Mouse (Mus musculus): ENCODE measurements around the gene Dbndd1.
"Not testable (repeated sequence)": the region's sequence is repeated elsewhere in the genome, so short reads cannot be mapped to it uniquely, and the experiment has no call there.

The Dbndd1 gene

DNA sequence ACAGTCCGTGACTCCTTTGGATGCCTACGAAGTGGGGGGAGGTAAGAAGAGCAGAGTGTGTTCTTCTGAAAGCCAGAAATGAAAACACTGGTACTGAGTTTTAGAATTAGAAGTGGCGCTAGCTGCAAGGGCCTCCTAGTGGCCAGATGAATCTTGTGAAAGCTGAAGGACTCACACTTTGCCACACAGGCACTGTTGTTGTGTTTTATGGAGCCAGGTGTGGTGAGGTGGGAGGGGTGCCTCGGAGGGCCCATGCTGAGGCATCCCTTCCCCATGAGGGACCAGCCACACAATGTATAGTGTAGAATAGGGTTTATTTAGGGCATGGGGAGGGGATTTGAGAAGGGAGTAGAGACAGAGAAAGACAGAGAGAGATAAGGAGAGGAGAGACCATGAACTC lies 17.6 kb downstream of the Dbndd1 start:
- no peak for DNase-seq (ENCODE audit: extremely low spot score, low spot score)

DNA sequence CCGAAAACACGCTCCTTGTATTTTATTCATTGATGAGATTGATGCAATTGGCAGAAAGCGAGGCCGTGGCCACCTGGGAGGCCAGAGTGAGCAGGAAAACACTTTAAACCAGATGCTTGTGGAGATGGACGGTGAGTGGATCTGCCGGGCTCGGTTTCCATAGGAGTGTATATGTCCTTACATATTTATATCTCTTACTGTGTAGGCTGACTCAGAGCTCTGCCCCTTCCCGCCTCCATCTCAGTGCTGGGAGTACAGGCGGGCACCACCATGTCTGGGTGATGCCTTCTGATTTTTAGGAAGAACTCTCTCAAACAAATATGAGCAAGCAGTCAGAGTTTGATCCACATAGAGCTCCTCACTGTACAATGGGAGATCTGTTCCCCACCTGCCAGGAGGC lies 22.4 kb downstream of the Dbndd1 start:
- no peak for DNase-seq (ENCODE audit: extremely low spot score, low spot score)

DNA sequence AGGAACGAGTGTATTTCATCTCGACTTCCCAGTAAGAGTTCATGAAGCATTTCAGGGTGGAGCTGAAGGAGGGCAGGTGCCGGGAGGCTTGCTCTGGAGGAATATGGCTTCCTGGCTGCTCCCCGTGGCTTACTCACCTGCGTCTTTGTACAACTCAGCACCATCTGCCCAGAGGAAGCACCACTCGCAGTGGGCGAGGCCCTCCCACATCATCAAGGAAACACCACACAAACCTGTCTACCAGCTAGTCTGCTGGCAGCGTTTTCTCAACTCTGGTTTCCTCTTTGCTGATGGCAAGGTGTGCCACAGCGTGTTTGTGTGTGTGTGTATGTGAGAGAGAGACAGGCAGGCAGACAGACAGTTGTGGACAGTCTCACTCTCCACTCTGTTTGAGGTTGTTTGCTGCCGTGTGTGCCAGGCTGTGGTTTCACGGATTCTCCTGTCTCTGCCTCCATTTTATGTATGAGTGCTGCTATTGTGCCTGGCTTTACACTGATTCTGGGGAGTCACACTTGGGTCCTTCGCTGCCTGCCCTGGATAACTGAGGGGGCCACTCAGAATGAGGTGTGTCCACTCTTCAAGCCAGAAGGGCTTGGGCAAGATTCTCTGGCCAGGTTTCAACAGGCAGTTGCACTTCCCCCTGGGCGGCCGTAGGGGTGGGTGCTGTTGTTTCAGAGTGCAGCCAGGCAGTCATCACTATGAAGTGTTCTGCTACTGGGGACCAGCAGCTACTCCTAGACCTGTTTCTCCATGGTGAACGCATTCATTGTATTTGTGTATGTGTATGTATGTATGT lies 23.8 kb downstream of the Dbndd1 start:
- DNase-seq (ENCODE audit: extremely low spot score, low spot score), result no peak

DNA sequence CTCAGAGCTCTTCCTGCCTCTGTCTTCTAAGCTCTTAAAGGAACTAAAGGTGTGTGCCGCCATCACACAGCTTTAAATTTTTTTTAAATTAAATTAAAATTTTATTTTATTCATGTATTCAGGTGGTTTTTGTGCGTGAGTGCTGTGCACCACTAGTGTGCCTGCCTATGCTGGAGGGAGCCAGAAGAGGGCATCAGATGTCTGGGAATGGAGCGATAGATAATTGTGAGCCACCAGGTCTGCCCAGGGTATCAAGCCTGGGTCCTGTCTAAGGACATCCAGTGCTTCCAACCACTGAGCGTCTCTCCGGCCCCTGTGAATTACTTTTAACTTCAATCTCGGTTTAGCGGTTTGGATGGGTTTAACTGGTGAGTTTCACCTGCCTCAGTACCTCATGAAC lies 32.6 kb downstream of the Dbndd1 start:
- DNase-seq (ENCODE audit: extremely low spot score, low spot score), result no peak

DNA sequence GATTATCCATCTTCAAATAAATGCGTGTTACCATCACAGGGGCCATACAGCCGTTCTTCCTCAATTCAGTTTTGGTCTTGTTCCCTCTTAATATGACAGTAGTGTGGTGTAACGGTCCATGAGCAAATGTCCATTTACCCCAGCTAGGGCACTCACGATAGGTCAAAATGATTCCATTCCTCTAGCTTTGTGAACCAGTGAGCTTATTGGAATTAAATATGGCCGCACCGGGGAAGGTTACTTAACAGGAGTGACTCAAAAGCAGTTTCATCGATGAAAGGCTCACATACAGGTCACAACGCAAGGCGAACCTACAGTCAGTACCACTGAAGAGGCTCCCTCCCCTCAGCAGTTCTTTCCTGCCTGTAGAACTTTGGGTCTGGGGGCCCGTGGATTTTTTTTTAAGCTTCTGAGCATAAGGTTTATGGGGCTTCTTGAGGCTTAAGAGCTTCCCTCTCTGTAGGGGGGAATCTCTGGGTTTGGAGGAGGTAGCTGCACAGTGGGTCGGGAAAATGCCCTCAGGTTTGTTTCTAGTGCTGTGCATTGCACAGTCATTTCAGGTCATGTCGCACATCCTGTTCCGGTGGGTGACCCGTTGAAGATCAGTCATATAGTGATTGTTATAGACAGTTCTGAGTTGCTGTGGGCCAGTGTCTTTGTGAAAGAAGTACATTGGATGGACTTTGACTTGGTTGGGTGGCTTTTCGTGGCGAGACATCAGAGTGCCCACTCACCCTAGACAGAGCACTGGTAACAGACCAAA lies 36.6 kb downstream of the Dbndd1 start:
- peak; percentile 30 for DNase-seq (ENCODE audit: extremely low spot score, low spot score)

DNA sequence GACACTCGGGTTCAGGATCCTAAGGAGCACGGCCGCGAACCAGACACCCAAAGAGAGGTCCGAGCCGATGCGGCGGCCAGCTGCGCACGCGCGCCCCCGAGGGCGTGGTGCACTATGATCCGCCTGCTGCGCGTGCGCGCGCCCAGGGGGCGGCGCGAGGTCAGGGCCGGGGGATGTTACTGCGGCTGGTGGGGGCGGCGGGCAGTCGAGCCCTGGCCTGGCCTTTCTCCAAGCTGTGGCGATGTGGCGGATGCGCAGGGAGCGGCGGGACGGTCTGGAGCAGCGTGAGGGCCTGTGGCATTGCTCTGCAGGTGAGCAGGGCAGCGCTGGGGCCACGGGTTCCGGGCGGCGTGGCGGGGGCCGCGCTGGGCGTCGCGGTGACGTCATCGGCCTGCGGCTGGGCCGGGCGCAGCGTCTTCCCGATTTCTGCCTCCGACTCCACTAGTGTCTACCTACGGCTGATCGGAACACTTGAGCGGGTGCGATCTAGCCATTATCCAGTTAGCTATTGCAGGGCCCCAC lies 37.5 kb downstream of the Dbndd1 start, which contains the start of gene Afg3l1:
Gene Afg3l1 (plus strand): TSS at position 167 of the 522 bp plus-strand sequence.
- peak; percentile 95 for DNase-seq (ENCODE audit: extremely low spot score, low spot score)

DNA sequence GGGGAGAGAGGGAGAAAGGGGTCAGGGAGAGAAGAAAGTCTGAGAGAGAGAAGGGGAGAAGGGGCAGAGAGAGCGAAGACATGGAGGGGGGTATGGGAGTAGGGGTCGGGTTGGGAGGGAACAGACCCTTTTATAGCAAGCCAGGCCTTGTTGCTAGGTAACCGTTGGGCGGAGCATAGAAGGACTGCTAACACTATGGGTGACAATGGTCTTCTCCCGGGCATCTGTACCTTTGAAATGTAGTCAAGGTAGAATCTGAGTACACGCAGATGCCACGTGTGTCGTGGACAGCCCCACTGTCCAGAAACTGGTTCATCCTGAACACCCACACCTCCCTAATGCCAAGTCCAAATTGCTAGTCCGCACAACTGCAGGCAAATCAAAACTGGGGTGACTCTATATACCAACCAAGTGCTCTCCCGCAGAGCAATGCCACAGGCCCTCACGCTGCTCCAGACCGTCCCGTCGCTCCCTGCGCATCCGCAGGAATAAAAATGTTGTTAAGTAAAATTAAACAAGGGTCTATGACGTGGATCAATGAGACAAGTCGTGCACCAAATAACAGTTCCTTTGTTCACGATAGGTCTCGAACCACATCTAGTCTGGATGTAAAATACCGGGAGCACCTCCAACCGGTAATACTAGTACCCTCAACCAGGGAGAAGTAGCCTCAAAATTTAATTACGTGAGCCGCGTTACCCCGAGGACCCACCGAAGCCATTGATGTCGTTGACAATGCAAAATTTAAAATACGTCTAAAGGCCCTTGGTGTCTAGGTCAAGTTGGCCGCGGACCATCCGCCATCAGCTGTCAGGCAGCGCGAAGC lies 38.1 kb downstream of the Dbndd1 start:
- peak; percentile 19 for DNase-seq (ENCODE audit: extremely low spot score, low spot score)

DNA sequence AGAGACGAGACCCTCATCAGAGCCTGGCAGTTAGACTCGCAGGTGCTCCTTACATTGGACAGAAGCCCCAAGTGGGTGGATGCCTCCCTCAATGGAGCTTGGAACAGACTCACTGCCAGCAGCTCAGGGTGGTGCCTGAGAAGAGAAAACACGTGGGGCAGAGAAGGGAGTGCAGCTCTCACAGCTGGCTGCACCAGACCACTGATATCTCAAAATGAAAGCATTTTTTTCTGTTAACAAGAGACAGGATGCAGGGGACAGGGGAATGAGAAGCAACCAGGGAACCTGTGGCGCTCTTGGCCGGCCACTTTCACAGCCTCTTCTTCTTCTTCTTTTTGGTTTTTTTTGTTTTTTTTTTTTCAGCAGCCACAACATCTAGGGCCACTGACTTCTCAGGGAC lies 40.7 kb downstream of the Dbndd1 start:
- not testable (repeated sequence) for DNase-seq (ENCODE audit: extremely low spot score, low spot score)

DNA sequence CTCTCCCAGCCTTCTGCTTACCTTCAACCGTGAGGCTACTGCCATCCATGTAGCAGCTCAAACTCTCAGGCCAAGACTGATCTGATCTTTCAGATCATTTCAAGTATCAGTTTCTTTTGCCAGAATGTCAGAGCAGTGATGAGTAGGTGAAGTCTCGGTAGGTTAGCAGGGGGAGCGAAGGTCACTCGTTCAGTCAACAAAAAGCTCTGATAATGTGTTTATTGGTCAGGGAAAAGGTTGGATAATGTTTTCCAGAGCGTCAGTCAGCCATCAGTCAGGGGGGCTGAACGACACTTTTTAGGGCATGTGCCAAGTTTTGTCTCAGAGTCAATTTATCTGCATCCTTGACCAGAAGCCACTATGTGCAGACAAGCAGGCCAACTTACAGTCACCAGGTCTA lies 42.3 kb downstream of the Dbndd1 start:
- not testable (repeated sequence) for DNase-seq (ENCODE audit: extremely low spot score, low spot score)

DNA sequence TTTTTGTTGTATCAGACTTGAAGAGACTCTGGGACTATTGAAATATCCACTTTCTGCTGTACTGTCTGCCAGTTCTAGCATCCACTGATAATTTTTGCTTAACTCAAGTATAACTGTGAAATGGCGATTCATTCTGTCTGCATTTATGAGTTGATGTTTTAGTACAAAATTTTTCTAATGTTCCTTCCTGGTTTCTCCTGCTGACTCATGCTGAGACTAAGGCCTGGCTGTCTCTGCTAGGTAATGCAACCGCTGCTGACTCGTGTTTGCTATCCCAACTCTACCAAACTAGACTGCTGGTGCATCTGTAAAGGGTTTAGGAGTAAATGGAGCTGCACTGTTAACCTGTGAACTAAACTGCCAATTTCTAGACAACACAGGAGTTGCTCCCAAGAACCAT lies 47.8 kb downstream of the Dbndd1 start:
- DNase-seq (ENCODE audit: extremely low spot score, low spot score), result no peak

DNA sequence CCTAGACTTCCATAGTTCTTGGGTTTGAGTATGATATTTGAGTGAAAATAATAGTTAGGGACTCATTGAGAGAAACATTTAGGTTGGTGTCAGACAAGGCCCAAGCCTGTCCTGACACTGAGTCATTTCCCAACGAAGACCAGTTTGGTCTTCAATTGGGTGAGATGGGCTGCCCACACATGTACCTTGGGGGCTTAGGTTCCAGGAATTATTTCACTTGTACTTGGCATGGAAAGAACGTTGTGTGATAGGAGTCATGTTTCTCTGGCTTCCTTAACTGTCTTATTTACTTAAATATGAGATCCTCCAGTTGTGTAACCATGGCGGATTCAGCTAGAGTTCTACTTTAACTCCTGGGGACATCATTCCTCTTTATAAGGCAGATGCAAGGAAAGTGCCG lies 51.6 kb downstream of the Dbndd1 start:
- DNase-seq (ENCODE audit: extremely low spot score, low spot score), result no peak

Measured in neural tube, embryonic 10.5 days (tissue).